ENCODE assay signal across 18 mouse cellular contexts in the genomic region with DNA sequence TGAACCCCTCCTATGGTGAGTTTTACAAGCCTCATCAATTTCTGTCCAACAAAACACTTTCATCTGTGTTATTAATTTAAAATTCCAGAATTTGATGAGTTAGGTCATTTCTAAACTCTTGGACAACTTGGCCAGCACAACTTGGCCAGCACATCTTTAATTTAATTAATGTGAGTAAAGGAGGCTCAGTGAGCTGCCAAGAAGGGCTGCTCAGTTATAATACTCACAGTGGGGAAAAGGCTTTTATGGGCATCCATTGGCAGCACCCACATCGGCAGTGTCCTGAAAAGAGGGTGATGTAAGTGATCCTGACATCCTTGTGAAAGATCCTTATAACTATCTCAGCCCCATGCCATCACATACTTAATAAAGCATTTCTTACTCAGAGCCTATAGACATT.
"Had no signal": no experiment of that assay in that cellular context is flagged by ENCODE, and none has a peak within 500 bp of the region (broad histone marks: within the 10 kb centered on the region; RNA-seq: fewer than 3 reads in every experiment).

No protein-coding gene starts in this region.

- DNase-seq: lung, adult 18-20 months; lung, postnatal 4 days; midbrain, embryonic 14.5 days; retina, postnatal 1 day; right cerebral cortex, adult 18-20 months; right cerebral cortex, postnatal 25 days; right cerebral cortex, postnatal 4 days; spleen, adult 18-20 months; thymus, adult 18-20 months; thymus, postnatal 14 days; thymus, postnatal 36 days had no signal

- H3K4me3 ChIP-seq: liver, embryonic 12.5 days; lung, embryonic 15.5 days; midbrain, embryonic 10.5 days; midbrain, embryonic 12.5 days; myocyte; neural tube, embryonic 13.5 days; neural tube, embryonic 15.5 days had no signal

- H3K4me1 ChIP-seq: liver, embryonic 12.5 days; lung, embryonic 15.5 days; midbrain, embryonic 10.5 days; midbrain, embryonic 12.5 days; neural tube, embryonic 13.5 days; neural tube, embryonic 15.5 days had no signal
